Mouse (Mus musculus): ENCODE data around the gene Rnf2.
A peak's percentile ranks its signal among the peaks of the same experiment; 100 is the strongest.

The Rnf2 gene

GRCm38 (mm10) chr1:151500531-151501361 lies at the start of gene Rnf2:
Gene Rnf2, minus strand, starts transcription at chr1:151500955.
- peak; percentile 87 for DNase-seq

GRCm38 (mm10) chr1:151549794-151550193 lies 49.0 kb upstream of the Rnf2 start:
- no peak for DNase-seq

GRCm38 (mm10) chr1:151548896-151549610 lies 48.3 kb upstream of the Rnf2 start:
- DNase-seq, result no peak

GRCm38 (mm10) chr1:151545571-151545970 lies 44.8 kb upstream of the Rnf2 start:
- DNase-seq, result no peak

GRCm38 (mm10) chr1:151544581-151544980 lies 43.8 kb upstream of the Rnf2 start:
- DNase-seq, result no peak

GRCm38 (mm10) chr1:151543796-151544477 lies 43.2 kb upstream of the Rnf2 start:
- DNase-seq, result no peak

GRCm38 (mm10) chr1:151526701-151527100 lies 25.9 kb upstream of the Rnf2 start:
- DNase-seq, result no peak

- no peak for DNase-seq
These were observed 17.0 kb upstream of the Rnf2 start for GRCm38 (mm10) chr1:151517571-151518250.

- no peak for DNase-seq
These were observed 16.1 kb upstream of the Rnf2 start for GRCm38 (mm10) chr1:151516871-151517270.

- no peak for DNase-seq
These were observed 15.0 kb upstream of the Rnf2 start for GRCm38 (mm10) chr1:151515733-151516132.

- DNase-seq, result no peak
These were observed 13.4 kb upstream of the Rnf2 start for GRCm38 (mm10) chr1:151514119-151514518.

- DNase-seq, result no peak
These were observed 10.1 kb upstream of the Rnf2 start for GRCm38 (mm10) chr1:151510811-151511210.

GRCm38 (mm10) chr1:151499815-151500501 lies 797 bp downstream of the Rnf2 start:
- DNase-seq, result peak; percentile 47

GRCm38 (mm10) chr1:151498381-151498780 lies 2.4 kb downstream of the Rnf2 start:
- DNase-seq, result no peak

GRCm38 (mm10) chr1:151497942-151498341 lies 2.8 kb downstream of the Rnf2 start:
- DNase-seq, result no peak

GRCm38 (mm10) chr1:151497028-151497427 lies 3.7 kb downstream of the Rnf2 start:
- no peak for DNase-seq

GRCm38 (mm10) chr1:151495635-151496285 lies 5.0 kb downstream of the Rnf2 start:
- DNase-seq, result no peak

GRCm38 (mm10) chr1:151494711-151495110 lies 6.0 kb downstream of the Rnf2 start:
- no peak for DNase-seq

- no peak for DNase-seq
These were observed 6.9 kb downstream of the Rnf2 start for GRCm38 (mm10) chr1:151493826-151494225.

- DNase-seq, result no peak
These were observed 8.3 kb downstream of the Rnf2 start for GRCm38 (mm10) chr1:151492419-151492818.

GRCm38 (mm10) chr1:151489806-151490205 lies 10.9 kb downstream of the Rnf2 start:
- DNase-seq, result no peak

GRCm38 (mm10) chr1:151484754-151485153 lies 16.0 kb downstream of the Rnf2 start:
- no peak for DNase-seq
